Mouse (Mus musculus) B cell, adult 2 months (primary cell): ENCODE data around the gene Rcan2.

ENCODE experiments used
- DNase-seq, 2 experiments: peaks; one replicate each; pipeline ENCODE4 v3.0.0; 2022

The Rcan2 gene

DNA sequence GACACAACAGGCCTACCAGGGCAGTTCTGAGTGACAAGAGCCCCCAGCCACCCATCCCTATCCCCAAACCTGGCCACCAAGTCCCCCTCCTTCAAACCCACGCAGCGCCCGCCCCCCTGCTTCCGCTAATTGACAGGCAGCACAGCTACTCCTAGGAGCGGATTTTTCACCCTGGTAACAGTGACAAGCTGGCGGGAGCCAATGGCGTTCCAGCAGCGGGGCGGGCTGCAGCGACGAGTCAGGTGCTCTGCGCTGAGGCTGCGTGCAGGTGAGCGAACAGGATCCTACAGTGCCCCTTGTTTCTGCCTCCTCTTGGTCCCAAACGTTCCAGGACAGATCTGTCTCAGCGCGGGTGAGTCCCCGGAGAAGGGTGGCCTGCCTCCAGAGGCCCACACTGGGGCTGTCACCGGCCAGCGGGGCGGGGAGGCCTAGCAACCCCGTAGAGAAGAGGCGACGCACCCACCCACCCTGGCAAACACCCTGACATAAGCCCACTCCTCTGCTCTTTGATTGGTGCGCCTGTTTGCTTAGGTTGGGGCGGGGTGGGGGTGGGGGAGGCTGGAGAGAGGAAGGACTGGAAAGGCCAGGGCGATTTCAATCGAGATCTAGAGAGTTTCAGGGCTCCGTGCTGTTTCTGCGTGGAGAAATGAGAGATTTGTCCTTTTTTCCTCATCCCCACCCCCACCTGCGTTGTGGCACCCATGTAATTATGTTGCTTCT is 277.6 kb downstream of the Rcan2 start, which contains the start of gene Enpp5:
Gene Enpp5 (plus strand): TSS at position 183 of the 720 bp plus-strand sequence.
- peak; percentile 78 to 80 for DNase-seq

GRCm38 (mm10) chr17:44083156-44083555 is 282.0 kb downstream of the Rcan2 start:
- no peak for DNase-seq

DNA sequence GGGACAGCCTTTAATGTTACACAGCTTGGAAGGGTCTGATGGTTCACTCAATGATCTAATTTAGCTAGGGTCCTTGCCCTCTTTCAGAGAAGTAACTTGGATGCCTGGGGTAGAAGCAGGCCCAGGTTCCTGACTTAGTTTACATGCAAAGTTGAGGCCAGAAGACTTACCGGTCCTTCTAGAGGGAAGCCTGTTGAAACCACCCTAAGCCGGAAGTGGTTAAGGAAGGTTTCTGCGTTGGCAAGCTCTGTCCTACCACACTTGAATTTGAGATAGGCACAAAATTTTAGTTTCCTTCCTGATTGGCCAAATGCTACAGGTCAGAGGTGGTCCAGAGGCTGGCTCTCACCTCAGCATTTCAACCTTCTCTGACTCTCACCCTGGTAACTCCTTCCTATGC is 287.1 kb downstream of the Rcan2 start:
- no peak for DNase-seq
